Mouse (Mus musculus) lung, adult 18-20 months (tissue): ENCODE results near the gene Wdtc1.

Source experiments
- DNase-seq, 2 experiments: peaks; one replicate each; pipeline ENCODE4 v3.0.0; 2022; ENCODE audit warnings: mixed read lengths in 2 of 2

Wdtc1 gene

GRCm38 (mm10) chr4:133319667-133320066, 33.6 kb downstream of the Wdtc1 start:
- no peak for DNase-seq

GRCm38 (mm10) chr4:133315991-133316390, 37.3 kb downstream of the Wdtc1 start:
- DNase-seq, result no peak

DNA sequence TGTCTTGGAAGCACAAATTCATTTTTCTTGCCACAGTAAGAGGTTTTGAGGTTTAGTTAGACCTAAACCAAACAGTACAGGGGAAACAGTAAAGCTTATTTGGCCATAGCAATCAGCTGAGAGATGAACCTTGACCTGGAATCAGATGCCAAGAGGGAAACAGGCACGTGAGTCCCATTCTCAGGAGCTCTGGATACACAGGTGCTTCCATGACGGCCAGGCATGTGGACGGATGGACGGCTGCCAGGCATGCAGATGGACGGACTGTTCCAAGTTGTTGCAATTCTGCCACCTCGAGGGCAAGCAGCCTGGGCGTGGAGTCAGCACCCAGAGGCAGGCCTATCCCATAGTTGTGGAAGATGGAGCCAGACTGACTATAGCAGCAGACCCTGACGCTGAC, 38.4 kb downstream of the Wdtc1 start:
- DNase-seq, result peak; percentile 85 to 91

DNA sequence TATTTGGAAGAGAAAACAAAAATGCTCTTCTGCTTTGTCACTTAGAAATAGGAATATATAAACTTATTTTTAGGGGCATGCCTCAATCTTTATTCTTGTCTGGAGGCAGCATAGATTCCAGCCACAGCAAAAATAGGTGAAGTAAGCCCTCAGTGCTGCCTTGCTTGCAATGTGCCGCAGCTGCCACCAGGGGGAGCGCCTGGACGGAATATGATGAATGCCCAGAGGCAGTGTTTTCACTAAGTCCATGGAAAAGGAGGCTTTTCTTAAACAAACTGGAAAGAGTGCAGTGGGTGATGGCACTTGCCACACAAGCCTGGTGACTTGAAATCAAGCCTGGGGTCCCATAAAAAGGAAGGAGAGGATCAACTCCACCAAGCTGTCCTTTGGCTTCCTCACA, 43.3 kb downstream of the Wdtc1 start:
- peak; percentile 77 to 81 for DNase-seq

DNA sequence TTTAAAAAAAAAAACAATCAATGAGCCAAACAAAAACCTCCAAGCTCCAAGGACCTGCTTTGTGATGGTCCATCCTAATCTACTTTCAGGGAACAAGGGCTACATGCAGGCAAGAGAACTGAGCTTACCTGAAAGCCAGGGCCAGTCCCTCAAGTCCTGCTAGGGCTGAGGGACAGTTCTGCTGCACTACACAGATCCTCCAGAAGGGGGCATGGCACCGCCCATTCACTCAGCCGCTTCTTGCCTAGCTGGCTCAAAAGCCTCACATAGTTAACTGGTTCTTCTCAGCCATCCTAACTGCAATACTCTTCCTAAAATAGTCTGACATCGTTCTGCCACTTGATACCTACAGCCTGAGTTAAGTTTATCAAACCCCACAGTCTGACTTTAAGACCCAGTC, 46.0 kb downstream of the Wdtc1 start:
- DNase-seq, result peak; percentile 34 to 41

- no peak for DNase-seq
Measured at GRCm38 (mm10) chr4:133305825-133306224, 47.5 kb downstream of the Wdtc1 start.

- no peak for DNase-seq
Measured at GRCm38 (mm10) chr4:133304770-133305169, 48.5 kb downstream of the Wdtc1 start.

DNA sequence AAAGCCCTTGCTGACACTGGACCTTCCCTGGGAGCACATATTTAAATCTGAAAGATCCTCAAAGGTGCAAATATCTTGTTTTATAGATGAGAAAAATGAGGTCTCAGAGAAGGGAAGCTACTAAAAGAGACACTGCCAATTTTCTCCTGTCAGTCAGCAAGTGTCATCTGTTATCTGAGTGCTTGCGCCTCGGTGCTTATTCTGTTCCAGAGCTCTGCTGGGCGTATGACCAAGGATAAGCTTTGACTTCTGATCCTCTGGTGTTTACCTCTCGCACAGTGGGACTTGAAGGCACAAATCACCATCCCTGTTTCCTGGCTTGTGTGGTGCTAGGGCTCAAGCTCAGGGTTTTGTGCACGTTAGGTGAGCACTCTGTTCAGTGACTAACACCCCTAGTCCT, 50.6 kb downstream of the Wdtc1 start:
- DNase-seq, result no peak

DNA sequence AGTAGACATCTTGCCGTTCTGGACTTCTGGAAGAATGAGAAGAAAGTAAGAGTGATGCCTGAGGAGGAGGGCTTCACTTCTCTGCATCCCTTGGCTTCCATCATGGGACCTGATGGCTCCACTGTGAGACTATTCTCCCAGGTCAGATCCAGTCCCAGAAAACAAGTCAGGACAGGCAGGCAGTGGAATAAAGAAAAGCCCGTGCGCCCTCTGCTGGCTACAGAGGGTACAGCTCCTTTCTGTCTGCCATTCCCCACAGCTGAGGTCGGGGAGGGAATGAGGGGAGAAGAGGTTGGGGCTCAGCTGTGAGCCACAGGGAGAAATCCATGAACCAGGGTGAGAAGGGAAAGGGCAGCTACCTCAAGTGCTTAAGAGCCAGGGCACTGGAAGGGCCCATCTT, 51.5 kb downstream of the Wdtc1 start:
- DNase-seq, result peak; percentile 46 to 54

- DNase-seq, result no peak
Measured at GRCm38 (mm10) chr4:133300421-133300820, 52.9 kb downstream of the Wdtc1 start.

DNA sequence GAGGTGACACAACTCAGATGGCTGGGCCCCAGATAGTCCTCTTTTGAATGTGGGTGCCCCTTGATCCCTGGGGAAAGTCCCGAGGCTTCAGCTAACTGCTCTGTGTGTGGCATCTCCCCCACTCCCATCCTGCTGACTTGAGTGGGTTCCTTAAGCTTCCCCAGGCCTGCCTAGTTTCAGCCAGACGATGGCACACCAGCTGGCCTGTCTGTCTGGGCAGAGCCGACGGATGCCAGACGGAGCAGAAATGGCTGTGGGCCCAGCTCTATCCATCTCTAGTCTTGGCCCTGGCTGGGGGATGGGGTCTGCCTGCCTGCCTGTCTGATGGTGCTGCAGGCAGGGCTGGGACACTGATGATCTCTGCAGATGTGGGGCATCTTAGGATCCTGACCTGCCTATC, 53.6 kb downstream of the Wdtc1 start:
- no peak for DNase-seq

GRCm38 (mm10) chr4:133298516-133299365, 54.5 kb downstream of the Wdtc1 start:
- no peak for DNase-seq

- DNase-seq, result peak; percentile 64 to 70
Measured at GRCm38 (mm10) chr4:133297801-133298238, 55.5 kb downstream of the Wdtc1 start.

GRCm38 (mm10) chr4:133297360-133297759, 55.9 kb downstream of the Wdtc1 start:
- DNase-seq, result no peak

DNA sequence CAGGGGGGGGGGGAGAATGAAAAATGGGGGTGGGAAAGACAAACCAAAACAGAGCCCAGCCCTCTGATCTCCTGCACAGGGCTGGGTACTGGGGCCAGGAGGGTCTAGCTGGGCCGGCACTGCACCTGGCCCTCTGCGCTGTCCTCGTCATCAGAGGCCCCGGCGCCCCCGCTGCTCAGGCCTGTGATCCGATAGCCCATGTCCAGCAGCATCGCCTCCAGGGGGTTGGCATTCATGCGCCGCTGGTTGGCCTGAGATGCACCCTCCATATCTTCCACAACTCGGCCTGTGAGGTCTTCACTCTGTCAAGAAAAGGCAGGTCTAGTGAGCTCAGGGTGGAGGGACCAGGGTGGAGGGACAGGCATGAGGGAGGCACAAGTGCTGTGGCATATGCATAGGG, 59.2 kb downstream of the Wdtc1 start:
- DNase-seq, result no peak

GRCm38 (mm10) chr4:133292901-133293843, 60.1 kb downstream of the Wdtc1 start:
- DNase-seq, result no peak

- DNase-seq, result no peak
Measured at GRCm38 (mm10) chr4:133292405-133292804, 60.9 kb downstream of the Wdtc1 start.

- no peak for DNase-seq
Measured at GRCm38 (mm10) chr4:133291255-133291654, 62.0 kb downstream of the Wdtc1 start.

- DNase-seq, result no peak
Measured at GRCm38 (mm10) chr4:133286476-133287077, 66.7 kb downstream of the Wdtc1 start.

- DNase-seq, result no peak
Measured at GRCm38 (mm10) chr4:133285950-133286349, 67.3 kb downstream of the Wdtc1 start.

DNA sequence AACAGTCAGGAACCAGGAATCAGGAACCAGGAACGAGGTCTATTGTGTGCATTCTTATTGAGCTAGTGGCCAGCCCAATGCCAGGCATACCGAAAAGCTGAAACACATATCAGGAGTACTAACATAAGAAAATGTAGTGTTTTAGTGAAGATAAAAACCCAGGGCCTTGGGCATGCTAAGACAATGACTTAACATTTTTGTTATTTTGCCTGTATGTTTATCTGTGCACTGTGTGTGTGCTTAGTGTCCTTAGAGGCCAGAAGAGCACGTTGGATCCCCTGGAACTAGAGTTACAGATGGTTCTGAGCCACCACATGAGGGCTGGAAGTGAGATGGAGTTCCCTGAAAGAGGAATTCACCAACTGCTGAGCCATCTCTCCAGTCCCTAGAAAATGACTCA, 68.0 kb downstream of the Wdtc1 start:
- no peak for DNase-seq

GRCm38 (mm10) chr4:133282656-133283055, 70.6 kb downstream of the Wdtc1 start:
- DNase-seq, result no peak

DNA sequence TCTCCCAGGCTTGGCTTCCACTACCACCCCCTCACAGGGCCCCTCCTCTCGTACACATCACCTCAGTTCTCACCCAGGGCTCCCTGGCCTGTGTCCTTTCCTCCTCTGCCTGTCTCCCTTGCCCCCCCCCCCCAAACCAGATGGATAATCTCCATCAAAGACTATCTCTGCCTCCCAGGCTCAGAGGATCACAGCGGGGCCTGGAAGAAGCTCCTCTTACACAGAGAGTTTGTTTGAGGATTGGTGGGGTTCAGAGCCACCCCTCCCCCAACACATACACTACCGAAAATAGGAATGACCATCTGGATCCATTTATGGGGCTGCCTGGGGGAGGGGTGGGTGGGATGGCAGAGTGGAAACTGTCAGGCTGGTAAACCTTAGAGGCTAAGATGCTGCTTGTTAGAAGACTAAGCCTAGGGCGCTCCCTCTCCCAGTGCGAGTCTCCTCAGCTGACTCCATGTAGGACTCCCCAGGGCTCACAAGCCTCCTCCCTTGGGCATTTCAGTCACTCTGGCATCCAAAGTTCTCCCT, 71.3 kb downstream of the Wdtc1 start:
- no peak for DNase-seq
